7 mouse cellular contexts compared by ENCODE assay signal in genomic region chr10:127350594-127351284, GRCm38 (mm10). TPM values are rescaled to one million over a fixed set of nuclear protein-coding genes. Genes with fewer than 3 reads are reported as not detected.
A peak's percentile ranks its signal among the peaks of the same experiment; 100 is the strongest.
DNase-seq lines count a peak whose midpoint lies in the region; ATAC-seq and TF ChIP-seq lines count a peak whose summit lies in the region.

No protein-coding gene starts in this region.

- ATAC-seq in G1E (ENCODE audit: extremely low read depth, insufficient number of reproducible peaks, low FRiP score, poor library complexity, severe bottlenecking): peak; percentile 57

- peak; percentile 64 for DNase-seq in G1E (ENCODE audit: low spot score)
- DNase-seq in brain, adult 2 months (ENCODE audit: low read depth, low spot score): peak; percentile 89
- peak; percentile 28 for DNase-seq in fibroblast of lung, adult 2 months (ENCODE audit: low read depth)
- DNase-seq in hindbrain, embryonic 10.5 days (ENCODE audit: low spot score): peak; percentile 78
- DNase-seq in layer of hippocampus, postnatal 25 days (ENCODE audit: extremely low spot score in 1 of 2, low spot score in 1 of 2): peak; percentile 53 to 69
- DNase-seq in lung, postnatal 25 days (ENCODE audit: low spot score): peak; percentile 64
- peak; percentile 41 for DNase-seq in retina, postnatal 7 days (ENCODE audit: low read depth, low spot score)

- TF ChIP-seq CTCF in G1E (IDR thresholded peaks at IDR 0.05; ENCODE audit: low read depth, low read length): peak; percentile 58

- H3K27ac ChIP-seq in hindbrain, embryonic 10.5 days: peak overlapping the region; percentile 50

- H3K36me3 ChIP-seq in G1E (replicated peaks): no peaks in the 10 kb centered on the region
- no peaks in the 10 kb centered on the region for H3K36me3 ChIP-seq in hindbrain, embryonic 10.5 days

- WGBS in hindbrain, embryonic 10.5 days: 13% methylated on average over 24 of the region's 24 CpGs

- H3K9me3 ChIP-seq in G1E (replicated peaks): no peaks in the 10 kb centered on the region
- no peaks in the 10 kb centered on the region for H3K9me3 ChIP-seq in hindbrain, embryonic 10.5 days

- H3K4me1 ChIP-seq in G1E (ENCODE audit: insufficient read depth, low read depth, low read length): peaks cover 17% of the 10 kb centered on the region
- H3K4me1 ChIP-seq in hindbrain, embryonic 10.5 days (replicated peaks): peaks cover 23% of the 10 kb centered on the region

- peak overlapping the region; percentile 49; the same call in 1 of the 2 replicates for H3K4me3 ChIP-seq in G1E (ENCODE audit: low read depth, low read length)
- peak overlapping the region; percentile 40 for H3K4me3 ChIP-seq in hindbrain, embryonic 10.5 days

- H3K27me3 ChIP-seq in G1E (ENCODE audit: insufficient read depth, low read length): peaks cover 51% of the 10 kb centered on the region
- H3K27me3 ChIP-seq in hindbrain, embryonic 10.5 days (ENCODE audit: insufficient read depth, poor library complexity, severe bottlenecking): peaks cover 30% of the 10 kb centered on the region

RNA-seq across cellular contexts. Expression of gene Inhbe, which starts 3.5 kb away (rescaled TPM):
- total RNA-seq in G1E (2014; fragmentation: Nextera tagmentation) (not detected in 2 replicates), G1E (2017) (0.06 and 0.11 TPM in 2 replicates)
- 0.01 TPM in 2 replicates for polyA plus RNA-seq in G1E (2012)
- not detected in 2 replicates for polyA plus RNA-seq in hindbrain, embryonic 10.5 days (2016; fragmentation: Nextera tagmentation; extraction: Ambion mirVana)
- not detected for total RNA-seq in layer of hippocampus, postnatal 25 days (2021)

RNA-seq across cellular contexts. Expression of gene Gli1, which starts 9.0 kb away (rescaled TPM):
- total RNA-seq in G1E (2014; fragmentation: Nextera tagmentation) (0.23 and 0.24 TPM in 2 replicates), G1E (2017) (0.11 TPM in 1 of 2 replicates, not detected in the other)
- 0.15 and 0.18 TPM in 2 replicates for polyA plus RNA-seq in G1E (2012)
- 7.1 and 7.3 TPM in 2 replicates for polyA plus RNA-seq in hindbrain, embryonic 10.5 days (2016; fragmentation: Nextera tagmentation; extraction: Ambion mirVana)
- 1 to 10 TPM; 2.1 to 3.3 TPM for total RNA-seq in layer of hippocampus, postnatal 25 days (2021)

RNA-seq across cellular contexts. Expression of gene Inhbc, which starts 19.5 kb away (rescaled TPM):
- total RNA-seq in G1E (2014; fragmentation: Nextera tagmentation) (not detected in 2 replicates), G1E (2017) (0.05 TPM in 1 of 2 replicates, not detected in the other)
- polyA plus RNA-seq in G1E (2012): not detected in 2 replicates
- 0.13 TPM in 1 of 2 replicates, not detected in the other for polyA plus RNA-seq in hindbrain, embryonic 10.5 days (2016; fragmentation: Nextera tagmentation; extraction: Ambion mirVana)
- total RNA-seq in layer of hippocampus, postnatal 25 days (2021): not detected

RNA-seq across cellular contexts. Expression of gene Arhgap9, which starts 29.0 kb away (rescaled TPM):
- total RNA-seq in G1E (2014; fragmentation: Nextera tagmentation): 43.3 and 43.7 TPM in 2 replicates
- total RNA-seq in G1E (2017): 89.2 and 100 TPM in 2 replicates
- polyA plus RNA-seq in G1E (2012): 54.8 and 59.5 TPM in 2 replicates
- polyA plus RNA-seq in hindbrain, embryonic 10.5 days (2016; fragmentation: Nextera tagmentation; extraction: Ambion mirVana): 1.8 and 2.5 TPM in 2 replicates
- total RNA-seq in layer of hippocampus, postnatal 25 days (2021): 1 to 10 TPM in 1 of 2 experiments, under 1 TPM in 1; 0.89 to 1.1 TPM

RNA-seq across cellular contexts. Expression of gene R3hdm2, which starts 29.4 kb away (rescaled TPM):
- total RNA-seq in G1E (2014; fragmentation: Nextera tagmentation) (95.6 and 123 TPM in 2 replicates), G1E (2017) (14.8 and 15.6 TPM in 2 replicates)
- 97.4 and 119 TPM in 2 replicates for polyA plus RNA-seq in G1E (2012)
- 31.0 and 35.5 TPM in 2 replicates for polyA plus RNA-seq in hindbrain, embryonic 10.5 days (2016; fragmentation: Nextera tagmentation; extraction: Ambion mirVana)
- 100 to 1,000 TPM; 153 to 200 TPM for total RNA-seq in layer of hippocampus, postnatal 25 days (2021)

Comparison
In these comparisons a context has a peak if more than half of its experiments do, and no peak if none do; other contexts are left out.
1. Peak in every context shown above with its lines: DNase-seq, ATAC-seq, H3K4me3 ChIP-seq and H3K27ac ChIP-seq.
2. DNase-seq: peak in every context shown above with its lines; median percentile 89 in brain, adult 2 months; 78 in hindbrain, embryonic 10.5 days; 64 in G1E; 64 in lung, postnatal 25 days; 61 in layer of hippocampus, postnatal 25 days; 41 in retina, postnatal 7 days; 28 in fibroblast of lung, adult 2 months.